Mouse (Mus musculus) adrenal gland, adult 10 weeks (tissue): Measurements from ENCODE around the gene Ascl1. TPM values are rescaled to one million over a fixed set of nuclear protein-coding genes. Genes with fewer than 3 reads are reported as not detected.

Source experiments
- polyA plus RNA-seq: library from polyadenylated mRNA; stranded (reverse); fragments of 350-450 nt; fragmentation: Illumina TruSeq; extraction: RNeasy Lipid Tissue Mini Kit (QIAGEN cat#74804); gene quantifications from one replicate; pipeline ENCODE4 v1.2.3, GENCODE M21; 2014; ENCODE audit warnings: low read depth, low replicate concordance

Gene Ascl1
- polyA plus RNA-seq, result 1.2 TPM

DNA sequence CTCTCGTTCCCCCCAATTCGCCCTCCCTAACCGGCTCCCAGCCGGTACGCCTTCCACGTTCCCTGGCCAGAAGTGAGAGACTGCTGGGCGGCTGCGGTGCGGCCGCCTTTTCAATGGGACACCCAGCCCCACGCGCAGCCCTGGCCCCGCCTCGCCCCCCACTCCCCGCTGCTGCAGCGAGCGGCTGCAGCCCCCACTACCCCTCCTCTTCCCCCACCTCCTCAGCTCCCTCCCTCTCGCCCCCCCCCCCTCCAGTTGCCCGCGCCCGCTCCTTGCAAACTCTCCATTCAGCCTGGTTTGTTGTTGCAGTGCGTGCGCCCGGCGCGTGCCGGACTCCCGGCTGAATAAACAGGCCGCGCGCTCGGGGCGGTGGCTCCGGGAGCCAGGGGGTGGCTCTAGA lies at the start of gene Ascl1:
TSS of gene Ascl1 (minus strand) at position 85 of the 400 bp plus-strand sequence.

DNA sequence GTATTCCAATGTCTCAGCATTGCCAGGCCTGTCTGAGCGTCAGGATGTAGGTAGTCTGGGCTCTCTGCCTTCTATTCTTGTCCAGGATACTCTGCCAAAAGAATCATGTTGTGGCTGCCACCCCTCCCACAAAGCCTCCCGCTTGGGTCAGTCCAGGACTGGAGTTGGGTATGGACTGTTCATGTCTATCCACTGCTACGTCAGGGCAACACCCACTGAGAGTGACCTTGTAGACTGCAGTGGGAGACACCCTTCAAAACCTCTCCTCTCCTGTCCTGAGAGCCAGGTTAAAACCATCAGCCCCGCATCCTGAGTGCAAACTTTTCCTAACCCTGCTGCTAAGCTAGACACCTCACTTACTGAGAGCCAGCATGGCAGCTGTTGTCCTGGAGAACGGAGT lies 28.2 kb upstream of the Ascl1 start, which contains the start of gene Pah:
TSS of gene Pah (plus strand) at position 150 of the 400 bp plus-strand sequence.

Other genes with a start within 250 kb of the Ascl1 start
- not detected for gene Pah, start 28.1 kb upstream of the Ascl1 start, polyA plus RNA-seq